Mouse (Mus musculus): ENCODE data around the gene Tbc1d22b.

- TF ChIP-seq CTCF (conservative IDR thresholded peaks at IDR 0.05; ENCODE audit: low read length) (no peak), POU5F1 (IDR thresholded peaks at IDR 0.05; ENCODE audit: borderline replicate concordance, low read length) (no peak)
These were observed 15.7 kb upstream of the Tbc1d22b start for GRCm38 (mm10) chr17:29533866-29534265.

Data from E14TG2a.4 (cell line).